Mouse (Mus musculus): Measurements from ENCODE around the gene Klc1. TPM values are rescaled to one million over a fixed set of nuclear protein-coding genes. Genes with fewer than 3 reads are reported as not detected.

Gene Klc1
- total and polyA plus RNA-seq, 3 experiments, result 71.6 to 107 (median 87.7) TPM

- no peak for DNase-seq
Observed at GRCm38 (mm10) chr12:111774156-111774555, 15.5 kb downstream of the Klc1 start.

GRCm38 (mm10) chr12:111774845-111775244 lies 16.2 kb downstream of the Klc1 start:
- DNase-seq, result no peak

- no peak for DNase-seq
Observed at GRCm38 (mm10) chr12:111777919-111778318, 19.3 kb downstream of the Klc1 start.

GRCm38 (mm10) chr12:111779544-111779943 lies 20.9 kb downstream of the Klc1 start:
- DNase-seq, result no peak

GRCm38 (mm10) chr12:111785174-111785573 lies 26.5 kb downstream of the Klc1 start:
- no peak for DNase-seq

GRCm38 (mm10) chr12:111787015-111787414 lies 28.4 kb downstream of the Klc1 start:
- DNase-seq, result no peak

- DNase-seq, result no peak
Observed at GRCm38 (mm10) chr12:111790090-111790489, 31.4 kb downstream of the Klc1 start.

- DNase-seq, result no peak
Observed at GRCm38 (mm10) chr12:111790631-111791030, 32.0 kb downstream of the Klc1 start.

- no peak for DNase-seq
Observed at GRCm38 (mm10) chr12:111791474-111792104, 32.9 kb downstream of the Klc1 start.

- DNase-seq, result peak; percentile 82
Observed at GRCm38 (mm10) chr12:111794102-111794501, 35.5 kb downstream of the Klc1 start.

GRCm38 (mm10) chr12:111794526-111795179 lies 36.0 kb downstream of the Klc1 start:
- no peak for DNase-seq

- no peak for DNase-seq
Observed at GRCm38 (mm10) chr12:111795180-111795895, 36.7 kb downstream of the Klc1 start.

GRCm38 (mm10) chr12:111797251-111797650 lies 38.6 kb downstream of the Klc1 start:
- no peak for DNase-seq

GRCm38 (mm10) chr12:111798493-111798892 lies 39.8 kb downstream of the Klc1 start:
- DNase-seq, result no peak

- DNase-seq, result no peak
Observed at GRCm38 (mm10) chr12:111800459-111801183, 42.0 kb downstream of the Klc1 start.

GRCm38 (mm10) chr12:111803538-111803937 lies 44.9 kb downstream of the Klc1 start:
- DNase-seq, result no peak

- DNase-seq, result no peak
Observed at GRCm38 (mm10) chr12:111808775-111809174, 50.1 kb downstream of the Klc1 start.

- peak; percentile 89 for DNase-seq
Observed at GRCm38 (mm10) chr12:111809762-111810161, 51.1 kb downstream of the Klc1 start.

- DNase-seq, result no peak
Observed at GRCm38 (mm10) chr12:111812075-111812474, 53.4 kb downstream of the Klc1 start.

- peak; percentile 48 for DNase-seq
Observed at GRCm38 (mm10) chr12:111812611-111813010, 54.0 kb downstream of the Klc1 start.

GRCm38 (mm10) chr12:111813111-111813765 lies 54.6 kb downstream of the Klc1 start:
- peak; percentile 79 for DNase-seq

Data from adrenal gland, adult 2 months (tissue).